Mouse (Mus musculus) kidney, postnatal 14 days (tissue): Measurements from ENCODE around the gene Lefty2.
"Not testable (repeated sequence)": the region's sequence is repeated elsewhere in the genome, so short reads cannot be mapped to it uniquely, and the experiment has no call there.

Experiments used
- DNase-seq: peaks from one replicate; pipeline ENCODE4 v3.0.0; 2022; ENCODE audit warnings: mixed read lengths

Lefty2 gene

DNA sequence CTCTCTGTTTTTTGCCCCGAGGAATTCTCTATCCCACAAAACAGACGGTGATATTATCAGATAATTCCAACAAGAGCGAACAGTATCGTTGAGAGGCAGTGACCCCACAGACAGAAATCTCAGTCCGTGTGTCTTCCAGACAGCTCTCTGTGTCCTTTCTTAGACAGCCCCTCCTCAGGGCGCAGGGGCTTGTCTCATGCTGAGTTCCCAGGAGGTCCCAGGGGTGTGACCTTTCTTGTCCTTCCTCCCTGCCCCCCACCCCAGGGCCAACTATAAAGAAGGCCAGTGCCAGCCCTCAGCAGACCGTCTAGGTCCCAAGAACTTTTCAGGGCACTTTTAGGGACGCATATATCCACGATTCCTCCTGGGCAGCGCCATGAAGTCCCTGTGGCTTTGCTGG is at the start of gene Lefty2:
Gene Lefty2 (plus strand): TSS at position 301 of the 400 bp plus-strand sequence.
- no peak for DNase-seq

- peak; percentile 88 for DNase-seq
Measured at GRCm38 (mm10) chr1:180848114-180848510, 44.8 kb upstream of the Lefty2 start.

DNA sequence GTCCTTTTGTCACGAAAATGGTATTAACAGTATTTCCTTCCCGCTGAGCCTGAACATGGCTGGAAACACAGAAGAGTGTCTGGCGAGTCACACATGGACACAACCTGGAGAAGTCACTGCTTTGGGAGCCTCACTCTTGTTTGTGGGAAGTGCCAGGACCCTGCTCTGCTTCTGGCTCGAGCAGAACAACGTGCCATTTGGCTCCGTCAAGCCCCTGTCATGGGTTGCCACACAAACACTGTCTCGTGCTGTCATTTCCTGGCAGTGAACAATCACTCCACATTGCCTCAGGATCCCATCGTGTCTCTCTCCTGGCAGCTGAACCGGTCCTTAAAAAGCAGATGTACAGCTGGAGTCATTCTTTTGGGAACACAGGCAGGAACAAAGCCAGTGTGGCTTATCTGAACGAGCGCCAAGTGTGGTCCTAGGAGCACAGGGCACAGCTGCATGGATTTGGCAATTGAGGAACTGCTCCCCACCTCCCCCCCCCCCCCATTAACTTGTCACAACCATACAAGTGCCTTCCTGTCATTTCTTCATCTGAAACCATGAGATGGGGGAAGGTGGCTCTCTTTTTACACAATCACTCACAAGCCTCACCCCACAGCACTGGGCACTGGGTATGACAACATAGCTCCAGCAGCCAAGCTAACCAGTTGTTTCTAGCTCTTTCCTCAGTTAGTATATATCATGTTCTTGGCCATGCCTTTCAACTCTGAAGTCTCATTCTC is 44.2 kb upstream of the Lefty2 start:
- DNase-seq: peak; percentile 58

DNA sequence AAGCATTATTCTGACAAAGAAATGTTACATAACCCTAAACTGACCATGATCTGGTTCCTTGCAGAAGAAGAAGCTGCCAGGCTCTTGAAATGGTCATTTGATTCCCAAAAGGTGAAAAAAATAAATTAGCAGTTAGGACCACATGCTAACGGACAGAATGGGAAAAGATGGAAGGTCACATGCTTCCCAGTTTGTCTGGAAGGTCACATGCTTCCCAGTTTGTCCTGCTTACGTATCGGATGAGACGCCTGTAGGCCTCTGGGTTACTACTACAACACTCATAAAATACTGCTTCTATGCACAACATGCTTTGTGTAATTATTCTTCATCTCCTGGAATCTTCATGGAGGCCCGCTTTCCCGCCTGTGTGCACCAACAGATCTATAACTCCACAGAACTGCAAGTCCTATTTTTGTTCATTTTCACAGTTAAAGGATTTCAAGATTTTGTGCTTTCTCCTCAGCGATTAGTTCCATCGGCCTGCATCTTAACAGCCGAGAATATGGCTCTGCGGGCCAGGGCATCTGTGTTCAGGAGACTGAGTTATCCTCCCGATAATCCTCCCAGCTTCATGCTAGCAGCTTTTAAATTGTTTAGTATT is 43.1 kb upstream of the Lefty2 start:
- no peak for DNase-seq

- peak; percentile 100 for DNase-seq
Measured at GRCm38 (mm10) chr1:180850316-180851270, 42.3 kb upstream of the Lefty2 start, which contains the start of gene Sde2. Gene Sde2 (plus strand): TSS chr1:180851127.

- no peak for DNase-seq
Measured at GRCm38 (mm10) chr1:180858763-180859162, 34.1 kb upstream of the Lefty2 start.

DNA sequence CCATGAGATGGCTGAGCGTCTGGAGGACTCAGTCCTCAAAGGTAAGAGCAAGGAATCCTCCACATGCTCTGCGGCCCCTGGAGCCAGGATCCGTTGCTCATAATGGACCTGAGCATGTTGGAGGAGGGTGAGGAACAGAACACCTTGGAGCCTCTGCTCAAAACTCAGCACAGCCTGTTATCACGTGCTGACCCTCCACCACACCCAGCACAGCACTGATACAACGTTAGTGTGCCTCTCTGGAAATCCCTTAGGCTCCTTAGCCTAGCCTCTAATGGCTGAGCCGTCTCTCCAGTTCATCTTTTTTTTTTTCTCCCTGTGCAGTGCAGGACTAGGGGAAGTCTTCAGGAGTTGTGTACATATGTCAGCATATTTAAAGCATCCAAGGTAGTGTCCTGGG is 32.9 kb upstream of the Lefty2 start:
- DNase-seq: no peak

- DNase-seq: peak; percentile 34
Measured at GRCm38 (mm10) chr1:180863606-180864005, 29.3 kb upstream of the Lefty2 start.

DNA sequence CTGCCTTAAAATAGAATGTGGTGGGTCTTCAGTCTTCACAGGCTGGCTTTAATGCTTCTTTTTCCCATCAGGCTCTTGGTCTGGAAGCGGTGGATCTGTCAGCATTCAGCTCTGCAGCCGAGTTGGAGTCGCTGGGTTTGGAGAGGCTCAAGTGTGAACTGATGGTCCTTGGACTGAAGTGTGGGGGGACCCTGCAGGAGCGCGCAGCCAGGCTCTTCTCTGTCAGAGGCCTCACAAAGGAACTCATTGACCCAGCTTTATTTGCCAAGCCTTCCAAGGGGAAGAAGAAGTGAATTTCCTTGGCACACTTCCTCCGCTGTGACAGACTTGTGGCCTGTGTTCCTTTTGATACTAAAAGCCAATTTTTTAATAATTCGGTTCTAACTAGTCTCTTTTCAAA is 26.9 kb upstream of the Lefty2 start:
- DNase-seq: no peak

DNA sequence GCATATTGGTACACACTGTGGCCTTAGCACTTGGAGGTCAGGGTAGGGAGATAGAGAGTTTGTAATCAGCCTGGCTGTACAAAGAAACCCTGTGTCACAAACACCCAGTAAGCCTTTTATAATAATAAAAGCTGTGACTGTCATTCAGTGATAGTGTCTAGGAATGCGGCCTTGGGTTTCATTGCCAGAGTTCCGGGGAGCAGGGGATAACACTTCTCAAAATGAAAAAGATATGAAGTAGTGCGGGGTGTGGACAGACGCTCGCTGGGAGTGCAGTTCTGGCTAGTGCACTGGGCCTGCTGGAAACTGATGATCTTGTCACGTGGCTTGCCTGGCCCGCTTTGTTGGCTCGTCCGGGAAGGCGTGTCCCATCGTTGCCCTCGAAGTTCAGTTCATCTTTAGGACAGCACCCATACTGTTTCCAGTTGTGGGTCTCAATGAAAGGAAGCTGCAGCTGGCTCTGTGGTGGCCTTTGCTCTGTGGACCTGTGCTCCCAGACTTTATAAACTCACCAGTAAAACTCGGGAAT is 22.7 kb upstream of the Lefty2 start:
- DNase-seq: no peak

DNA sequence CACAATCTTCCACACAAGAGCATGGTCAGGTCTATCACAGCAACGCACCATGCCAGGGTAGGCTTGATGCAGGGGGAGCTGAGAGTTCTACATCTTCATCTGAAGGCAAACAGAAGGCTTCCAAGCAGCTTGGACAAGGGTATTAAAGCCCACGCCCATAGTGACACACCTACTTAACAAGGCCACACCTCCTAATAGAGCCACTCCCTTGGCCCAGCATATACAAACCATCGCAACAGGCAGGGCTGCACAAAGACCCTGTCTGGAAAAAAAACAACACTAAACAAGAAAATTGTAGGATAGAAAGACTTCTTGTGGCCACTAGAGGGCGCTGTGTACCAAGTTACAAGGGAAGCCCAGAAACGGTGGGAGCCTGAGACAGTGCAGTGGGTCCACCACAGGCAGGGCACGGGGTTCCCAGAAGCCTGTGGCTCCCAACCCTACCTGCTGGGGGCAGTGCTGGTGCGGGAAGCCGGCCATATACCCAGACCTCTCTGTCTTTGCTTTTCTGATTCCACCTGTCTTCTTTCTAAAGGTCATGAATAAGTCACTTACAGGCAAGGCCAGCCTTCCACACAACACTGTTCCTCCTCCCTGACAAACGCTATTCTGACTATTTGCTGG is 18.9 kb upstream of the Lefty2 start:
- DNase-seq: peak; percentile 44

- no peak for DNase-seq
Measured at GRCm38 (mm10) chr1:180874615-180875014, 18.3 kb upstream of the Lefty2 start.

DNA sequence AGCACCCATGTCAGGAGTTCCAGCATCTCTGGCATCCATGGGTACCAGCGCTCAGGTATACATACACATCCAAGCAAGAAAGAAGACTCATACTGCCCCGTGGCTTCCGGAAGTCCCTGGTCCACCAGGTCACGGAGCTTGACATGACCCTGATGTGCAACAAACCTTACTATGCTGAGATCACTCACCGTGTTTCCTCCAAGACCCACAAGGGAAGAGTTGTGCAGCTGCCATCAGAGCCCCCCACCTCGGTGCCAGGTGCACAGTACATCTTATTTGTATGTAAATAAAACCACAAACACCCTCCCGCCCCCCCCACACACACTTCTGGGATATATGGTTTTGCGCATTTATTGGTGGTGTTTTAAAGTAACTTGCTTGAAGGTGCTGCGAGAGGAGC is 17.8 kb upstream of the Lefty2 start:
- DNase-seq: no peak

- no peak for DNase-seq
Measured at GRCm38 (mm10) chr1:180877466-180877865, 15.4 kb upstream of the Lefty2 start.

GRCm38 (mm10) chr1:180881768-180882167 is 11.1 kb upstream of the Lefty2 start:
- DNase-seq: no peak

- DNase-seq: no peak
Measured at GRCm38 (mm10) chr1:180883731-180884130, 9.2 kb upstream of the Lefty2 start.

GRCm38 (mm10) chr1:180884484-180884883 is 8.4 kb upstream of the Lefty2 start:
- DNase-seq: no peak

GRCm38 (mm10) chr1:180888556-180889042 is 4.3 kb upstream of the Lefty2 start:
- DNase-seq: peak; percentile 89

- DNase-seq: no peak
Measured at GRCm38 (mm10) chr1:180889172-180889571, 3.7 kb upstream of the Lefty2 start.

DNA sequence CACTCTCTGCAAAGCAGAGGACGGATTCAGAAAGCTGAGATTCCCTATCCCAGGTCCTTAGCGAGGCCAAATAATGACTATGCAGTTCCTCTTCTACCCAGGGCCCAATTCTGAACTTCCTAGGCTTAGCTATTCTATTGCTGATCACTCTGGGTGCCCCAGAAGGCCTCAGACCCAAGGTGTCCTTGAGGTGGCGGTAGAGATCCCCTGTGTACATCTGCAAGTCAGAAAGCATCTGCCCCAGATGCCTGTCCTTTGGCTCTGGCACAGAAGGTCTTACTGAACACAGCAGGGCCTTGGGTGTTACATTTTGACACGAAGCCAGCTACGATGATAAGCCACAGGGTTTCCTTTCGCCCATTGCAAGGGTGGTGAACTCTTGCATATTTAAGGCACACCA is 3.1 kb upstream of the Lefty2 start:
- DNase-seq: no peak

DNA sequence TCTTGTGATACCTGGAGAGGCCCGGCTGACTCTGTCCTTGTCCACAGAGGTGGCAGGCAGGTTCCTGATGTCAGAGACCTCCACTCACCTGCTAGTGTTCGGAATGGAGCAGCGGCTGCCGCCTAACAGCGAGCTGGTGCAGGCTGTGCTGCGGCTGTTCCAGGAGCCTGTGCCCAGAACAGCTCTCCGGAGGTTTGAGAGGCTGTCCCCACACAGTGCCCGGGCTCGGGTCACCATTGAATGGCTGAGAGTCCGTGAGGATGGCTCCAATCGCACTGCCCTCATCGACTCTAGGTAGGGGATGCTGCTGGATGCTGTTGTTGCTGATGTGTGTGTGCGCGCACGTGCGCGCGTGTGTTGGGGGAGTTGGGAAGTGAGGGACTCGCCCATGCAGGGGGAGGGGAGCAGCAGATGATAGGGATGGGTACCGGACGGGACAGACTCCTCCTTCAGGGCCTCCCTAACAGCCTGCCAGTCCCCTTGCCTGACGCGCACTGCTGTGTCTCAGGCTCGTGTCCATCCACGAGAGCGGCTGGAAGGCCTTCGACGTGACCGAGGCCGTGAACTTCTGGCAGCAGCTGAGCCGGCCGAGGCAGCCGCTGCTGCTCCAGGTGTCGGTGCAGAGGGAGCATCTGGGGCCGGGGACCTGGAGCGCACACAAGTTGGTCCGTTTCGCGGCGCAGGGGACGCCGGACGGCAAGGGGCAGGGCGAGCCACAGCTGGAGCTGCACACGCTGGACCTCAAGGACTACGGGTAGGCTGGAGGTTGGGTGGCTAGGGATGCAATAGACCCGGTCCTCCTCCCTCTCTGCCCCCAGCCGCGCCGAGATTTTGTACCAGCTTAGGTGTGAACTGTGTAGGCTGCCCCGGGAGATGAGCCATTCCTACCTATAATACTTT is 1.4 kb downstream of the Lefty2 start:
- DNase-seq: not testable (repeated sequence)
